Mouse (Mus musculus) adrenal gland, postnatal 14 days (tissue): ENCODE measurements around the gene 1700029J07Rik. TPM values are rescaled to one million over a fixed set of nuclear protein-coding genes. Genes with fewer than 3 reads are reported as not detected.

ENCODE experiments used
- DNase-seq: peaks from one replicate; pipeline ENCODE4 v3.0.0; 2021; ENCODE audit warnings: mixed read lengths
- long read RNA-seq, 2 experiments: library from polyadenylated mRNA; stranded (forward); transcript quantifications; one replicate each; pipeline ENCODE4 v2.0.0; 2021
- total RNA-seq: library from RNA; stranded (reverse); gene quantifications from 2 replicates; pipeline ENCODE4 v1.2.3, GENCODE M21; 2021

1700029J07Rik gene
- 1.1 and 1.2 TPM in 2 replicates for total RNA-seq
- long read RNA-seq, experiment 1, partial matches to known transcripts: 0 of 1 reads
- long read RNA-seq, experiment 1, other reads (novel, unspliced or antisense): 1 of 1 reads
- long read RNA-seq, experiment 2: 0 reads

DNA sequence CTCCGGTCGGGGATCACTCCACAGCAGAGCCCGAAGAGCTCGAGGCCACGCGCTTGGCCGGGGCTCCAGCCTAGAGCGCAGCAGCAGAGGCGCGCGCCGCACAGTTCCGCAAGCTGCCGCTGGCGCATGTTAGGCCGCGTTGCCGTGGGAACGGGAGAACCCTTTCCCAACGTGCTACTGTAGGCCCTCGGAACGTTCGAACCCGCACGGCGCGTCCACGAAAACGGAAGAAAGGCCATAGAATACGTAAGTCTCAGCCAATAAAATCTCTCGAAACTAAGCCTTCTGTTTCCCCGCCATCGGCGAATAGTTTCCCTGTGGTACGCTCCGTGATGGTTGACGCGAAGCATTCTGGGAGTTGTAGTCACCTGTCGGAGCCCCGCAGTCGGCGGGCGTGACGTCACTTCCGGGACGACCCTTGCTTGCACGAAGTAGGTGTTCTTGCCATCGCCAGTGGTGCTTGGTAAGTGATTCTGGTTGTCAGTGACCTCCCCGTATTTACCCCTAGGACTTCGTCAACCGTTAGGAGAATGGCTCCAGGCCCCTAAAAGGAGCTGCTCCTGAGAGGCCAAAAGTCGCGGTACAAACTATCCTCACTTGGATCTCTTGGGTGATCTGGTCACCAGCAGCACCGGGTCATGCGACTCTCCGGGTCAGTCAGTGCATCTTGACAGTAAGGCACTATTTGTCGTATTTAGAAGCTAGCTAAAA, at the start of gene 1700029J07Rik, which contains the start of gene Ufsp2:
1700029J07Rik (minus strand) TSS at position 127 of the 711 bp plus-strand sequence.
Ufsp2 (plus strand) TSS at position 403 of the 711 bp plus-strand sequence.
- DNase-seq: peak; percentile 96

DNA sequence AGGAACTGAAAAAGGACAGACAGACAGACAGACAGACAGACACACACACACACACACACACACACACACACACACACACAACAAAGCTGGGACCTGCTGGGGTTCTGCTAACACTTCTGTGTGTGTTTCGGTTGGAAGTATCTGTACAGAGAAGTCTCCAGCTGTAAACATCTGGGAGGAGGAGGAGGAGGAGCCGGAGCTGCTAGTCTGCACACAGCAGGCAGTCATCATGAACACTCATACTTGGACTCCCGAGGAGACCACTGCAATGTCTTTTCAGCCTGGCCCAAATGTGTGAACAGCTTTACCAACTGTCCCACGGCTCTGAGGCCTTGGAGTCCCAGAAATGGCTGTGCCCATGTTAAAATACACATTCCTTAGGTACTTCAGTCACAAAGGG, 49.3 kb upstream of the 1700029J07Rik start:
- no peak for DNase-seq

DNA sequence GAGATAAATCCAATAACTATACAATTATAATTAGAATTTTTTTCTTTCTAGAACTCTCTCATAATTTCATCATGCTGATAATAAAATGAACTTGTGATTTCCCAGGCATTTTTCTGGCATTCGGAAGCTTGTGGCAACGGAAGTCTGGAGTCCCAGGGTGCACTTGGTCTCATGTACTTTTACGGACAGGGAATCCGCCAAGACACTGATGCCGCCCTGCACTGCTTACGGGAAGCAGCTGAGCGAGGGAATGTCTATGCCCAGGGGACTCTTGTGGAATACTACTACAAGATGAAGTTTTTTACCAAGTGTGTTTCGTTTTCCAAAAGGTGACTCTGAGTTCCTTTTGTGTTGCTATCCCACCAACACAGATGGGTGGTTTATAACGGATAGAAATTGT, 47.7 kb upstream of the 1700029J07Rik start:
- DNase-seq: no peak

DNA sequence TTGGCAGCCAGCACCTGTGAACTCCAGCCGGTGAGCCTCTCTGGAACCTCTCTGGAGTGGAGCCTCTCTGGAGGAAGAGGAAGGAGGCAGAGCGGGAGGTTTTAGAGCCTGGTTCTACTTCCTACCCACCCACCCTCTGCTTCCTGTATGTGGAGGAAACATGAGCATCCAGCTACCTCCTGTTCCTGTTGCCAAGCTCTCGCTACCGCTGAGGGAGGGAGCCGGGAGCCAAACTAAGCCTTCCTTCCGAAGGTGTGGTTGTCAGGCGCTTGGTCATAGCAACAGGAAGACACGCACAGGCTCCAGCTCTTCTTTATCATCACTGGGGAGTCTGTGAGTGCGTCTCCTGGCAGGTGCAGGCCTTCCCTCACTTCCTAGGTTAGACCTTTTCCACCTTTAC, 47.2 kb upstream of the 1700029J07Rik start:
- DNase-seq: no peak

DNA sequence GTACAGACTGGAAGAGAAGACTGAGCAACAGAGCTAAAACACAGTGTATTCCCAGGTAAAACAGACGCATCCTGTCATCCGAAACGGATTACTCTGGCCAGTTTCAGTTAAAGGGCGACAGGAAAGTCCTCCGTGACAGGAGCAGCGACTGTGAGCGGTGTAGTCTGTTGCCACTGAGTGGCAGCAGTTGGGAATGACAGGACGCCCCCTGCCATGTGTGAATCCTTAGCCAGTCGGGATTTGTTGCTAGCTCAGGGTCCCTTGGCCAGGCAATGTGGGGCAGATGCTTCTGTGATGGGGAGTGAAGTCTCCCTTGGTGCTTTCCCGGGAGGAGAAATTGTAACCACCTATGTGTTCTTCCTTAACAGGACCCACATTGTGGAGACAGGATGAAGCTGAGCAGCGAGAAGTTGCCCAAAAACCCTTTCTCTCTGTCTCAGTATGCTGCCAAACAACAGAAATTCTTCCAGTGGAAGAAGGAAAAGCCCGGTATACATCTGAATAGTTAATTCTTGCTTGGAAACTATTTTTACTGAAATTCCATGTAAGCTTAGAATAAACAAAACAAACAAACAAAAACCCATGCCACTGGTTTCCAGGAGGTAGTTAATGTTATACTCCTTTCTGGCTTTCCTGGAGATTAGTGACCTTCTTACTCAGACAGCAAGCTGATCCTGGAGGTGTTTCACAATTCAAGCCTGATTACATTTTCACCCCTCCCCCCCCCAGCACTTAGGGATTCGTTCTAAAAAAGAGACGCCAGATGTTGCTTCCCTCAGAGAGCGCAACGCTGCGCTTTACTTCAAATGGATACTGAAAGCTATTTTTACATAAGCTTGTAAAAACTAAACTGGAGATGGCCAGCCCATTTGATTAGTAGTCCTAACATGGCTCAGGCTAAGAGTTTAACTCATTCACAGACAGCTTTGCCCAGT, 36.0 kb upstream of the 1700029J07Rik start:
- peak; percentile 26 for DNase-seq

DNA sequence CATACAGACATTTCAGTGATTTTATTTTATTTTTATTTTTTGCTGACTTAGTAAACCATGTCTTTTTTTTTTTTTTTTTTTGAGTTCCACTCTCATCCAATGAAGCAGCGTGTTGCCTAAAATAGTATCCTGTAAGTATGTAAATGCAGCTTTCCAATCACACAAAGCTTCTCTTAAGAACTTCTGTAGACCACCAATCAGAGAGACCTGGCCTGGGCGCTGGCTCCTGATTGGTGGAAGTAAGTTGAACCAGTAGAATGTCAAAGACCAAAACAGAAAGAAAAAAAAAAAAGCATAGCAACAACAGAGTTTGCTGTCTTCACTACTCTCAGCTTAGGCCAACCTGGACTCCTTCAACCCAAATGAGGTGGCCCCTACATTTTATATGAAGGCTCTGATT, 35.3 kb upstream of the 1700029J07Rik start:
- no peak for DNase-seq

DNA sequence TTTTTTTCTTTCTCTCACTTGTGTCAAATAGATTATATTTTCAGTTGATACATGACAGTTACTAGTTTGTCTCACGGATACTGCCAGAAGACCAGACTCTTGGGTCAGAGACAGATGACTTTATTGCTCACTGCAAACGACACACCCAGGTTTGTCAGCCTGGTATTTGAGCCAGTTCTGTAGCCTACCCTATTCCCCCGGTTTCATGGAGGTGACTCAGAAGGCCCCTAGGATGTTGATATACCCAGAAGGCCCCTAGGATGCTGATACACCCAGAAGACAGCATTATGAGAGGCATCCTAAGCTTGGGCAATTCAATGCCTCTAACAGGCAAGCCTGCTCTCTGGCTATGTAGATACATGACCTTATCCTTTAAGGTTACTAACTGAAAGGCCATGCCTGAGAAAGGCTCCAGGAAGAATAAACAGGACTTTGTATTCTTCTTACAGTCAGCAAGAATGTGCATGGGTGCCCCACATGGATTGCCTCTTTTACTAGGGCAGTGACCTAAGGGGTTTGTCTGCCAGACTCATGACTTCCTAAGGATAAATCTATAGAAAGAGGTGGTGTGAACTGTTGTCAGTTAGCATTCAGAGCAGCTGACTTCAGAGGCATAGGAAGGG, 32.1 kb upstream of the 1700029J07Rik start:
- no peak for DNase-seq

DNA sequence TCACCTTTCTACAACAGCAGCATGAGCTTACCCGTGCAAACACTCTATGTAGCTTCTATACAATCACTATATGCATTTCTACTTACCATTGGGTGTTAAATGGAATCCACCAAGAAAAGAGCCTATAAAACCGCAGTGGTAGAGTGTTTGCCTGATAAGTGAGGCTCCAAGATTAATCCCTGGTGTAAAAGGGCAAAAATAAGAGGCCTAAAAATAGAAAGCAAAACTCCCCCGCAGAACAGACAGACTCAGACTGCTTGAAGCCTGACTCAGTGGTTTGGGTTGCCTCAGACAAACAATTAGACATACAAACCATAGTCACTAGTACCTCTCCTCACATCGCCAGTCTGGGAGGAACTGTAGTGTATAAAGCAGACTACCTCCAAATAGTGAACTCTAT, 30.5 kb upstream of the 1700029J07Rik start, which contains the start of gene Ankrd37:
Ankrd37 (minus strand) TSS at position 112 of the 400 bp plus-strand sequence.
- DNase-seq: no peak

DNA sequence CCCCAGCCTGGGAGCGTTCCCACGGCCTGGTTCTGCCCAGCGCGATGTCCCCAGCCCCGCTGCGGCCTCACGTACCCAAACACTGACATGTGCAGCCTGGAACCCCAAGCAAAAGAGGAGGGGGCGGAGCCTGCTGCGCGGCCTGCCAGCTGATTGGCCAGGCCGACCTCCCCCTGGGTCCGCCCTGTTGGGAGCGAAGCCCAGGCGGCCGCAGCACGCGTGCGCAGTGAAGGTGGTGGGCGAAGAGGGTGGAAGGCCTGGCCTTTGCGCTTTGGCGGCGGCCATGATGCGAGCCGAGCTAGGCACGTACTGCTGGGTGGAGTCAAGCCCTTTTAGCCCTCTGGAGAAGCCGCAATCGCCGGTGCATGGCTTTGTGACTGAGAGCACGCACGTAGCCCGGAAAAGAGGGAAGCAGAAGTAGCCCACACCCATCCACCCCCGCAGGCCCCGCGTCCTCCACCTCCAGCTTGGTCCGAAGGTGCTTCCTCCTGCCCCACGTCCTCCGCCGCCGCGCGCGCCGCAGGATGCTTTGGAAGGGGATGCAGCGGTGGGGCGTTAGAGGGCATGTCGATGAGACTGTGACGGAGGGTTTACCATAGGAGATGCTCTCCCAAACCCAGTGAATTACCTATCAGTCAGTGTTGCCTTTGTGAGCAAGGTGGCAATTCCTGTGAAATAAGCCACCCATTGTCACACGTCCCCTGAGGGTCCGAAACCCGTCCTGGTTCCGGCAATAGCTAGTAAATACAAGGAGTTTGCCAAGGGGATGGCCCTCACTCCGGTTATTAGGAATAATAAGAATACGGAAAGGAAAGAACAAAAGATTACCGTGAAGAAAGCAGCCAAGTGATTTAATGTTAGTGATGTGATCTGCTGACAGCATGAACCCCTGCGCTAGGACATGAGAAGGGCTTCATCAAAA, 25.0 kb upstream of the 1700029J07Rik start:
- peak; percentile 100 for DNase-seq

DNA sequence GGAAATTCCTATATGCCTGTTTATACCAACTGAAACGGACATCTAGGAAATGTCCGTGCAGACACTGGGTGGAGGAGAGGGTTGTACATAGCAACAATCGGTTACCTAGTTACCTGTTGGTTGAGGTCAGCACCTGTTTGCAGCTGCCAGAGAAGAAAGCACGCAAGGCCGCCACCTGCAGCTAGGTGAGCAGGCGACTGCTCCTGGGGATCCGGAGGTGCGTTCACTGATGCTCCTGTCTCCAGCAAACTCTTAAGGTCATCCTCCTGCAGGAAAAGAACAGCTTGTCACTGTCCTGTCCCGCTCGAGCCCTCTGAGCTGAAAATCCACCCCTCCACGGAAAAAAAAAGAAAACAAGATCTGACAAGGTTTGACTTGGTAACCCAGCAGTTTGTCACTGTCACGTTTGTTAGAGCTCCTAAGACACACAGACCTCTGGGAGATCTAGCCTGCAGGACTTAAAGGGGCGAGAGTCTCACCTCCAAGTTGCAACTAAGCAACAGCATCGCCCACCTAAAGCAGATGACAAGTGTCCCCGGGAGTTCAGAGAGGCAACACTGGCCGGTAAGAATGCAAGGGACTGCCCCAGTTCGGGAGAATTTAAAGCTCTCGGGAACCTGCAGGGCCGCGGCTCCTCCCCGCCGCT, 24.2 kb upstream of the 1700029J07Rik start, which contains the start of gene Lrp2bp:
Lrp2bp (plus strand) TSS at position 166 of the 646 bp plus-strand sequence.
- DNase-seq: peak; percentile 20

DNA sequence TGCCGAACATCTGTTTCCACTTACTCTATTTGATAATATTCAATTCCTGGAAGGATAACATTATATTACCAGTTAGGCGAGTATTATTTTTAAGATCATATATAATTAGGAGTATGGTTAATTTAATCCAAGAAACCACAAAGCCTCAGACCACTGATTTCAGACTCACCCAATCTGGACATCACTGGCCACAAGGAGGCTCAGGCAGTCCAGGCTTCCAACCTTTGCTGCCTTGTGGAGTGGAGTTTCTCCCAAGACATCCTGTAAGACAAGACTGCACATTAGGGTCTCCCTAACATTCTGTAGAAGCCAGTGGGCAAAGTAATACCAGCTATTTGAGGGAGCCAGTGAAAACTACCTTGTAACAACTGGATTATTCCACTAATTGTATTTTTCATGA, 23.2 kb upstream of the 1700029J07Rik start:
- DNase-seq: no peak

DNA sequence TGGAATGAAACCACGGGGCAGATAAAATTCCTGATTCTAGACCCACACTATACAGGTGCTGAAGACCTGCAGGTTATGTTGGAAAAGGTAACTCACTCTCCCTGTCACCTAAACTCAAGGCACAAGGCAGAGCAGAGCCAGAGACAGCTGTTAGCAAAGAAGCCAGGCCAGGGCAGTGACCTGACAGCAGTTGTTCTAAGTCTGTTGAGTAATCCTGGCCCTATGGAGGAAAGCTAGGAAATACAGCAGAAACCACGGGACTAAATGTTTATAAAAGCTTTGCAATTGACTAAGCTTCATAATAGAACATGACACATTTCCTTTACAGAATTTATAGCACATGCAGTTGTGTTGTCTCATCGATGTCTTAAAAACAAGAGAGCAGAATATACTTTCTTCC, 20.5 kb upstream of the 1700029J07Rik start:
- DNase-seq: no peak

DNA sequence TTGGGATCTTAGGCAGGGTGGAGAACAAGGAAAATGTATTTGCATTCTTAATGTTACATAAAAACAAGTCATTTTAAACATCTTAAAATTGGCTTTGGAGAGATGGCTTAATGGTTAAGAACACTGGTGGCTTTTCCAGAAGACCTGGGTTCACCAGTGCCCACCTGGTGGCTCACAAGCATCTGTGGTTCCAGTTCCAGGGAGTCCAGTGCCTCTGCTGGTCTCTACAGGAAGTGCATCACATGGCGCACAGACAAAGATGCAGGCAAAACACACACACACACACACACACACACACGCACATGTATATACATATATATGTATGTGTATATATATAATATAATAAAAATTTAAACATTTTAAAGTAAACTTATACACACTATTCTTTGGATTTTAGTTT, 19.1 kb upstream of the 1700029J07Rik start:
- no peak for DNase-seq

DNA sequence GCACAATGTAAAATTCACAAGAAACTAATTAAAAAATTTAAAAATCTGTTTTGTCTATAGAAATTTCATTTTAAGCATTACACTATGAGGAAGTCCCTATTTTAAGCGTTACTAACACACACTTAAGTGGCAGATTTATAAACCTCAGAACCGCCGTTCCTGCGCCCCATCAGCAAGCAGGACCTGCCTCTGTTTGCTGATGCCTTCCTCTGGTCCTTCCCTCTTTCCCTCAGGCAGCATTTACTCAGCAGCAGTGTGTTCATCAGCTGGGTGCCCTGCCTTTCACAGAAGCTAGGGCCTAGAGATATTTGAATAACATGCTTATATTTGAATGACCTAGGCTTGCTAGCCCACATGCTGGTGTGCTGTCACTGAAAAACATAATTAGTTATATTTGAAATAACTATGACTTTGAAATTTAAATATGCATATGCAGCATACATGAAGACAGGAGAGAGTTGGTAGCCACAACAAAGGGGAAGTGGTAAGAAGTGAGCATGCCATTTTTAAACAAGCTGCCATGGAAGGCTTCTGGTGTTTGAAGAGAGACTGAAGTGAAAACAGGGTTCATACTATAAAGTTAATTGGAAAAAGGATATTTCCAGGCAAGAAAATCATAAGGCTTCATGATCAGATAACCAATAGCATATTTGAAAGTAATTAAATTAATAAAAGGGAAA, 15.7 kb upstream of the 1700029J07Rik start:
- no peak for DNase-seq

DNA sequence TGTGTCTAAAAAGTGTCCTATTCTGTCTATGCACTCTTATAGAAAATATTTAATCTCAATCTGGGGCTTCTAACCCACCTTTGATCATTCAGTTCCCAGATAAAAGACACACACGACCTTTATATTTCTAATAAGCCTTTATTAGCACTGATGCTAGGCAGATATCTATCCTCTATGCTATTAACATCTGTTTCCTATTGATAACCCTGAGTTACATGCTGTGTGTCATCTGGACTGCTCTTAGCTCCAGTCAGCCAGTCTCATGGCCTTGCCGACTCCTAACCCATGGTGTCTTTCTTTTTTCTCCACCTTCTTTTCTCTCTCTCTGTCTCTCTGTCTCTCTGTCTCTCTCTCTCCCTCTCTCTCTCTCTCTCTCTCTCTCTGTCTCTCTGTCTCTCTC, 13.1 kb upstream of the 1700029J07Rik start:
- DNase-seq: no peak

DNA sequence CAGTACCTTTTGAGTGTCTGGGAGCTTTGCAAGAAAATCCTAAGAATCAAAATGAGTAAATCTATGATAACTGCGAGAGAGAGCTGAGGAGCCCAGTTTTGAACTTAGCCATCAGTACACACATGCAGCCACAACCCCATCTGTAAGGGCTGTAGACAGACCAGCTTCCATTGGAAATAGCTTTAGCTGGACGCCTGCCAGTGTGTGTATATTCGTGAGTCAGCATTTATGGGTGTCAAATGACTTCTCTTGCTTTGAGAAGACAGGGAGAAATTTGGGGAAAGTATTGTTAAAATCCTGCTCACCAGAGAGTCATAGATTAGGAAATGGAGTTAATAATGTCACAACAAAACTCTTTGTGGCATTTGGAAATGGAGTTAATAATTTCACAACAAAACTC, 11.6 kb upstream of the 1700029J07Rik start:
- DNase-seq: no peak

DNA sequence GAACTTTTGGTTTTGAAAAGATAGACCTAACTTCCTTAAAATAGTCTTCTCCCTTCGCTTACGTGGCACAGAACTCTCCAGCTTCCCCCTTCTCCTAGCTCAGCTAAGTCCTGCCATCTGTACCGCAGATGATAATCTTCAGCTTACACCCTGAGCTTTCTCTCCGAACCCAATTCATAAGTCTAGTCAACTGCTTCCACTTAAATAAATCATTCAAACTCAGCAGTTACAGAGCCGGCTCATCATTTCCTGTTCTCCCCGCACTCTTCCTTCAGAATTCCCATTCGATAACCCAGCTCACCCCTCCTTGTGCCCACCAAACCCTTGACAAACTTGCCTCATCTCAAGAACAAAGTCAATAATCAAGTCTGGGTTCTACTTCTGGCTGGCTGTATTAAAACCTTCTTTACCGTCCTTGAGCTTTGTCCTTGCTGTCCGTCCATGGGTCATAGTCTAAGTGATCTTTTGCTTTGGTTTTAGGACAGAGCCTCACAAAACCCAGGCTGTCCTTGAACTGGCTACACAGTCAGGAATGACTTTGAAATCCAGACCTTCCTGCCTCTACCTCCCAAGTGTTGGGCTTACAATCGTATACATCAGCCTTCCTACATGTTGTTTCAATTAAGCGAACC, 901 bp upstream of the 1700029J07Rik start:
- DNase-seq: no peak

DNA sequence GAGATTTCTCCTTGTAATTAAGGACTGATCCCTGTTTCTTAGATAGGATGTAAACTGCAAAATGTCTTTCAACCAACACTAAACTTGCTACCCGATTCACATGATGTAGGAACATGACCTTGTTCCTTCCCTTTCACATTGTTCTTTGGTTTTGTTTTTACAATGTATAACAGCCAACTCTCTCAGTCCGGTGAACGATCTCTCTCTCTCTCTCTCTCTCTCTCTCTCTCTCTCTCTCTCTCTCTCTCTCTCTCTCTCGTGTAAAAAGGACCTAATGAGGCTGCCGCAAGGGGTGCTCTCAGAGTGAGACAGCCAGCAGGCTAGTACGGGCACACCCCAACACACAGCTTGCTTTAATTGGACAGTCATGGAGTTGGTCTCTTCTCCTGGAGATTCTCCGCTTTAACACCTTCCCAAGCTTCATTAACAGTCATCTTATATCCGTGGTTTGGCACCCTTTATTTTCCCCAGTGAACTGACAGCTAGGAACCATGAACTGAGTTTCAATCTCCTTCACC, 1.0 kb downstream of the 1700029J07Rik start:
- no peak for DNase-seq

DNA sequence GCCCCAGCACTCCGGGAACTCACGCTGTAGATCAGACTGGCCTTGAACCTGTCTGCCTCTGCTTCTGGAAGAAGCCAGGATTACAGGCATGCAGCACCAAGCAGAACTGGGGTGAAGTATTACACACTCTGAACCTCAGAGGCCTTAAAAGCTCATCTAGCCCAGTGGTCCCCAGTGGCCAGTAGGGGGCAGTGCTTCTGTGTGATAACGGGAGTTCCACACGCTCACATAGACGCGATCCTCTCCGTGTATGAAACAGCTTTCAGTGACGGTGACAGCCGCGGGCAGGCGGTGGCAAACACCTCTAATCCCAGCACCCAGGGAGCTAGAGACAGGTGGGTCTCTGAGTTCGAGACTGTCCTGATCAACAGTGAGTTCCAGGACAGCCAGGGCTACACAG, 4.2 kb downstream of the 1700029J07Rik start:
- no peak for DNase-seq
